Mouse (Mus musculus) thymus, postnatal 25 days (tissue): ENCODE results near the gene Dnajb8.

ENCODE experiments used
- DNase-seq: peaks from one replicate; pipeline ENCODE4 v3.0.0; 2022

Gene Dnajb8

GRCm38 (mm10) chr6:88232221-88232620 is 10.2 kb downstream of the Dnajb8 start:
- no peak for DNase-seq

GRCm38 (mm10) chr6:88233996-88234395 is 11.9 kb downstream of the Dnajb8 start:
- no peak for DNase-seq

GRCm38 (mm10) chr6:88235461-88235860 is 13.4 kb downstream of the Dnajb8 start:
- no peak for DNase-seq

- DNase-seq = no peak
Measured at GRCm38 (mm10) chr6:88235983-88236382, 13.9 kb downstream of the Dnajb8 start.

GRCm38 (mm10) chr6:88236513-88236912 is 14.4 kb downstream of the Dnajb8 start:
- DNase-seq = no peak

- peak; percentile 36 for DNase-seq
Measured at GRCm38 (mm10) chr6:88242604-88243003, 20.5 kb downstream of the Dnajb8 start.

GRCm38 (mm10) chr6:88249231-88249630 is 27.2 kb downstream of the Dnajb8 start:
- DNase-seq = no peak

GRCm38 (mm10) chr6:88251396-88251795 is 29.3 kb downstream of the Dnajb8 start:
- no peak for DNase-seq

GRCm38 (mm10) chr6:88251798-88252478 is 29.9 kb downstream of the Dnajb8 start:
- DNase-seq = no peak

GRCm38 (mm10) chr6:88254082-88254481 is 32.0 kb downstream of the Dnajb8 start:
- DNase-seq = no peak

GRCm38 (mm10) chr6:88255435-88255834 is 33.4 kb downstream of the Dnajb8 start:
- no peak for DNase-seq

- DNase-seq = no peak
Measured at GRCm38 (mm10) chr6:88259621-88260020, 37.6 kb downstream of the Dnajb8 start.

- DNase-seq = no peak
Measured at GRCm38 (mm10) chr6:88260645-88261044, 38.6 kb downstream of the Dnajb8 start.

GRCm38 (mm10) chr6:88262160-88262559 is 40.1 kb downstream of the Dnajb8 start:
- no peak for DNase-seq

GRCm38 (mm10) chr6:88265355-88265754 is 43.3 kb downstream of the Dnajb8 start:
- DNase-seq = no peak

GRCm38 (mm10) chr6:88266055-88266454 is 44.0 kb downstream of the Dnajb8 start:
- no peak for DNase-seq

- DNase-seq = no peak
Measured at GRCm38 (mm10) chr6:88267068-88267467, 45.0 kb downstream of the Dnajb8 start.

- no peak for DNase-seq
Measured at GRCm38 (mm10) chr6:88267970-88268369, 45.9 kb downstream of the Dnajb8 start.

- DNase-seq = no peak
Measured at GRCm38 (mm10) chr6:88274623-88275022, 52.6 kb downstream of the Dnajb8 start.

- no peak for DNase-seq
Measured at GRCm38 (mm10) chr6:88276221-88276620, 54.2 kb downstream of the Dnajb8 start.

GRCm38 (mm10) chr6:88277242-88277641 is 55.2 kb downstream of the Dnajb8 start:
- DNase-seq = no peak

GRCm38 (mm10) chr6:88278141-88278540 is 56.1 kb downstream of the Dnajb8 start:
- DNase-seq = no peak

GRCm38 (mm10) chr6:88290129-88290766 is 68.2 kb downstream of the Dnajb8 start:
- no peak for DNase-seq

- DNase-seq = no peak
Measured at GRCm38 (mm10) chr6:88292274-88292909, 70.3 kb downstream of the Dnajb8 start.
